Mouse (Mus musculus) heart, embryonic 11.5 days (tissue): ENCODE data around the gene 9030025P20Rik. TPM values are rescaled to one million over a fixed set of nuclear protein-coding genes. Genes with fewer than 3 reads are reported as not detected.

ENCODE experiments used
- polyA plus RNA-seq: library from polyadenylated mRNA; unstranded; fragments of >200 nt; fragmentation: Nextera tagmentation; extraction: Ambion mirVana; gene quantifications from 2 replicates; pipeline ENCODE4 v1.2.1, GENCODE M21; 2014

Gene 9030025P20Rik
- polyA plus RNA-seq, 1 experiment from 2014 or later, result 6.6 TPM

Other genes starting within 250 kb of the 9030025P20Rik start
- 5.1 and 5.5 TPM in 2 replicates for gene Wdr27, start 35.3 kb upstream of the 9030025P20Rik start, polyA plus RNA-seq
- 33.2 and 38.6 TPM in 2 replicates for gene 1600012H06Rik, start 35.3 kb upstream of the 9030025P20Rik start, polyA plus RNA-seq
- 29.4 and 36.7 TPM in 2 replicates for gene Phf10, start 17.2 kb upstream of the 9030025P20Rik start, polyA plus RNA-seq
- gene Gm3417, start 322 bp downstream of the 9030025P20Rik start, polyA plus RNA-seq, result not detected in 2 replicates
- gene Gm3435, start 31.7 kb downstream of the 9030025P20Rik start, polyA plus RNA-seq, result 3.6 and 4.1 TPM in 2 replicates
- 61.0 and 62.8 TPM in 2 replicates for gene Ermard, start 62.7 kb downstream of the 9030025P20Rik start, polyA plus RNA-seq
- 0.97 TPM in 1 of 2 replicates, not detected in the other for gene Tcte3, start 63.0 kb downstream of the 9030025P20Rik start, polyA plus RNA-seq
- 2.8 and 2.9 TPM in 2 replicates for gene Gm3448, start 63.1 kb downstream of the 9030025P20Rik start, polyA plus RNA-seq